Mouse (Mus musculus): Measurements from ENCODE around the gene Axin1.
A peak's percentile ranks its signal among the peaks of the same experiment; 100 is the strongest.

The Axin1 gene

GRCm38 (mm10) chr17:26240120-26240790 lies 101.8 kb downstream of the Axin1 start:
- no peak for DNase-seq

GRCm38 (mm10) chr17:26240990-26241389 lies 102.5 kb downstream of the Axin1 start:
- DNase-seq = no peak

- DNase-seq = peak in 1 of 2 experiments; percentile 70
These were observed 105.1 kb downstream of the Axin1 start for GRCm38 (mm10) chr17:26243471-26244100.

GRCm38 (mm10) chr17:26244101-26244841 lies 105.8 kb downstream of the Axin1 start, which contains the start of gene Fam234a:
Gene Fam234a, minus strand, starts transcription at chr17:26244242.
- peak; percentile 93 to 97 for DNase-seq

Data from cerebellum, postnatal 25 days (tissue).